Mouse (Mus musculus) midbrain, embryonic 13.5 days (tissue): ENCODE measurements at regions not wholly inside any gene's neighbourhood (a gene's known extent, or its start where the extent isn't known, plus 50 kb on each side); places are given as distances from the start of the nearest gene placed in this dataset.

Experiments used
- ATAC-seq: fragments of 200-750 bp; cut with Nextera tagmentation; 2 replicates; pipeline ENCODE4 v1.8.0; 2017; ENCODE audit warnings: mild to moderate bottlenecking, moderate TSS enrichment, moderate library complexity
- H3K27ac ChIP-seq: fragments of 300-500 bp; sonication (generic); 2 replicates; pipeline ENCODE4 v1.5.1; 2015; ENCODE audit warnings: inconsistent platforms, mild to moderate bottlenecking, moderate library complexity
- H3K27me3 ChIP-seq: fragments of 300-500 bp; sonication (generic); 2 replicates; pipeline ENCODE4 v1.6.1; 2015; ENCODE audit warnings: mild to moderate bottlenecking, inconsistent platforms
- H3K36me3 ChIP-seq: fragments of 300-500 bp; sonication (generic); 2 replicates; pipeline ENCODE4 v1.6.1; 2015; ENCODE audit warnings: mild to moderate bottlenecking, inconsistent platforms
- H3K4me1 ChIP-seq: fragments of 300-500 bp; sonication (generic); replicated peaks from 2 replicates; pipeline ENCODE4 v1.6.1; 2015; ENCODE audit warnings: inconsistent platforms
- H3K4me2 ChIP-seq: fragments of 300-500 bp; sonication (generic); replicated peaks from 2 replicates; pipeline ENCODE4 v1.6.1; 2015; ENCODE audit warnings: moderate library complexity, mild to moderate bottlenecking, inconsistent platforms
- H3K4me3 ChIP-seq: fragments of 300-500 bp; sonication (generic); replicated peaks from 2 replicates; pipeline ENCODE4 v1.5.1; 2015; ENCODE audit warnings: mild to moderate bottlenecking, inconsistent platforms
- H3K9ac ChIP-seq: fragments of 300-500 bp; sonication (generic); replicated peaks from 2 replicates; pipeline ENCODE4 v1.6.1; 2015; ENCODE audit warnings: mild to moderate bottlenecking, inconsistent platforms
- H3K9me3 ChIP-seq: fragments of 300-500 bp; sonication (generic); 2 replicates; pipeline ENCODE4 v1.6.1; 2016; ENCODE audit warnings: mild to moderate bottlenecking, inconsistent platforms
- WGBS: fragments of 180-500 bp; shearing (Covaris S2); methylation state at CpG from one replicate; pipeline ENCODE4 v1.1.7; 2015; 5-methylcytosine and 5-hydroxymethylcytosine counted together

- Histone ChIP-seq H3K9ac (no peak overlapping the region), H3K4me3 (no peak overlapping the region), H3K36me3 (no peaks in the 10 kb centered on the region), H3K27me3 (no peaks in the 10 kb centered on the region), H3K27ac (no peak overlapping the region), H3K4me2 (no peak overlapping the region), H3K9me3 (no peaks in the 10 kb centered on the region), H3K4me1 (peaks cover 3% of the 10 kb centered on the region; the same call in 1 of the 2 replicates)
- 89% methylated on average over 3 of the region's 3 CpGs for WGBS
- ATAC-seq, result no peak
Observed at GRCm38 (mm10) chr5:45110797-45111196, 311.3 kb upstream of the Ldb2 start.

- Histone ChIP-seq H3K4me1 (peaks cover 47% of the 10 kb centered on the region), H3K9me3 (no peaks in the 10 kb centered on the region), H3K9ac (no peak overlapping the region), H3K27me3 (no peaks in the 10 kb centered on the region), H3K27ac (no peak overlapping the region; the same call in 1 of the 2 replicates), H3K4me2 (no peak overlapping the region), H3K4me3 (no peak overlapping the region), H3K36me3 (no peaks in the 10 kb centered on the region)
- no peak for ATAC-seq
- whole genome bisulfite sequencing, result 63% methylated on average over 9 of the region's 9 CpGs
Observed at GRCm38 (mm10) chr5:45105236-45105816, 305.8 kb upstream of the Ldb2 start.

GRCm38 (mm10) chr5:45103763-45104428, 304.4 kb upstream of the Ldb2 start:
- Histone ChIP-seq H3K27ac (peak overlapping the region; percentile 41; the same call in 1 of the 2 replicates), H3K9ac (no peak overlapping the region), H3K27me3 (no peaks in the 10 kb centered on the region), H3K36me3 (no peaks in the 10 kb centered on the region), H3K4me3 (no peak overlapping the region), H3K9me3 (no peaks in the 10 kb centered on the region), H3K4me2 (no peak overlapping the region), H3K4me1 (peaks cover 47% of the 10 kb centered on the region)
- 80% methylated on average over 6 of the region's 6 CpGs for WGBS
- ATAC-seq, result no peak

- Histone ChIP-seq H3K4me3 (no peak overlapping the region), H3K9ac (no peak overlapping the region), H3K36me3 (no peaks in the 10 kb centered on the region), H3K27ac (peak overlapping the region; percentile 82), H3K27me3 (no peaks in the 10 kb centered on the region), H3K4me2 (no peak overlapping the region), H3K4me1 (peaks cover 47% of the 10 kb centered on the region), H3K9me3 (no peaks in the 10 kb centered on the region)
- no peak for ATAC-seq
- WGBS, result 35% methylated on average over 3 of the region's 3 CpGs
Observed at GRCm38 (mm10) chr5:45102661-45103060, 303.2 kb upstream of the Ldb2 start.

- Histone ChIP-seq H3K27ac (peak overlapping the region; percentile 82), H3K9ac (no peak overlapping the region), H3K36me3 (no peaks in the 10 kb centered on the region), H3K4me3 (no peak overlapping the region), H3K9me3 (no peaks in the 10 kb centered on the region), H3K27me3 (no peaks in the 10 kb centered on the region), H3K4me1 (peaks cover 47% of the 10 kb centered on the region), H3K4me2 (no peak overlapping the region)
- ATAC-seq, result peak; percentile 43
- WGBS, result 38% methylated on average over 4 of the region's 4 CpGs
Observed at GRCm38 (mm10) chr5:45101777-45102176, 302.3 kb upstream of the Ldb2 start.

- no peak for ATAC-seq
- H3K9ac ChIP-seq, result no peak overlapping the region
- whole genome bisulfite sequencing, result 95% methylated on average over 2 of the region's 2 CpGs
- no peaks in the 10 kb centered on the region for H3K36me3 ChIP-seq
- H3K4me1 ChIP-seq, result peaks cover 31% of the 10 kb centered on the region
- H3K27me3 ChIP-seq, result no peaks in the 10 kb centered on the region
- H3K4me2 ChIP-seq, result no peak overlapping the region
- H3K27ac ChIP-seq, result no peak overlapping the region
- no peak overlapping the region for H3K4me3 ChIP-seq
- H3K9me3 ChIP-seq, result no peaks in the 10 kb centered on the region
Observed at GRCm38 (mm10) chr5:45099082-45099481, 299.6 kb upstream of the Ldb2 start.

GRCm38 (mm10) chr5:45097941-45098340, 298.5 kb upstream of the Ldb2 start:
- H3K9ac ChIP-seq, result no peak overlapping the region
- H3K4me1 ChIP-seq, result peaks cover 21% of the 10 kb centered on the region
- no peak overlapping the region for H3K4me3 ChIP-seq
- H3K27ac ChIP-seq, result no peak overlapping the region
- no peak overlapping the region for H3K4me2 ChIP-seq
- no peaks in the 10 kb centered on the region for H3K9me3 ChIP-seq
- H3K36me3 ChIP-seq, result no peaks in the 10 kb centered on the region
- ATAC-seq, result no peak
- H3K27me3 ChIP-seq, result no peaks in the 10 kb centered on the region
- WGBS, result 92% methylated on average over 1 of the region's 1 CpGs

- H3K27ac ChIP-seq, result no peak overlapping the region
- no peak overlapping the region for H3K4me3 ChIP-seq
- no peak overlapping the region for H3K9ac ChIP-seq
- H3K4me2 ChIP-seq, result no peak overlapping the region
- H3K36me3 ChIP-seq, result no peaks in the 10 kb centered on the region
- no peaks in the 10 kb centered on the region for H3K4me1 ChIP-seq
- H3K27me3 ChIP-seq, result no peaks in the 10 kb centered on the region
- no peak for ATAC-seq
- 85% methylated on average over 1 of the region's 1 CpGs for WGBS
- peaks cover 4% of the 10 kb centered on the region; the same call in 1 of the 2 replicates for H3K9me3 ChIP-seq
Observed at GRCm38 (mm10) chr5:45084741-45085140, 285.3 kb upstream of the Ldb2 start.

GRCm38 (mm10) chr5:45082601-45083000, 283.1 kb upstream of the Ldb2 start:
- H3K27me3 ChIP-seq, result no peaks in the 10 kb centered on the region
- H3K4me1 ChIP-seq, result no peaks in the 10 kb centered on the region
- H3K9ac ChIP-seq, result no peak overlapping the region
- no peaks in the 10 kb centered on the region for H3K9me3 ChIP-seq
- H3K4me2 ChIP-seq, result no peak overlapping the region
- no peak overlapping the region for H3K4me3 ChIP-seq
- ATAC-seq, result no peak
- no peaks in the 10 kb centered on the region for H3K36me3 ChIP-seq
- no peak overlapping the region for H3K27ac ChIP-seq

GRCm38 (mm10) chr5:45076347-45076890, 276.9 kb upstream of the Ldb2 start:
- Histone ChIP-seq H3K9ac (no peak overlapping the region), H3K9me3 (no peaks in the 10 kb centered on the region), H3K27ac (no peak overlapping the region), H3K27me3 (no peaks in the 10 kb centered on the region), H3K36me3 (no peaks in the 10 kb centered on the region), H3K4me1 (no peaks in the 10 kb centered on the region), H3K4me3 (no peak overlapping the region), H3K4me2 (no peak overlapping the region)
- 88% methylated on average over 4 of the region's 4 CpGs for WGBS
- ATAC-seq, result no peak

- ATAC-seq, result no peak
- Histone ChIP-seq H3K27me3 (no peaks in the 10 kb centered on the region), H3K9me3 (no peaks in the 10 kb centered on the region), H3K4me2 (no peak overlapping the region), H3K36me3 (no peaks in the 10 kb centered on the region), H3K4me1 (no peaks in the 10 kb centered on the region), H3K27ac (no peak overlapping the region), H3K4me3 (no peak overlapping the region), H3K9ac (no peak overlapping the region)
Observed at GRCm38 (mm10) chr5:45075195-45075594, 275.7 kb upstream of the Ldb2 start.

GRCm38 (mm10) chr5:45072529-45072928, 273.0 kb upstream of the Ldb2 start:
- no peaks in the 10 kb centered on the region for H3K4me1 ChIP-seq
- H3K9ac ChIP-seq, result no peak overlapping the region
- no peak overlapping the region for H3K4me2 ChIP-seq
- 94% methylated on average over 1 of the region's 1 CpGs for WGBS
- no peak overlapping the region for H3K4me3 ChIP-seq
- ATAC-seq, result no peak
- H3K27ac ChIP-seq, result no peak overlapping the region
- H3K9me3 ChIP-seq, result no peaks in the 10 kb centered on the region
- H3K36me3 ChIP-seq, result no peaks in the 10 kb centered on the region
- no peaks in the 10 kb centered on the region for H3K27me3 ChIP-seq
